Mouse (Mus musculus) gastrocnemius, postnatal 36 days (tissue): ENCODE results near the gene Gm9887. TPM values are rescaled to one million over a fixed set of nuclear protein-coding genes. Genes with fewer than 3 reads are reported as not detected.

ENCODE experiments used
- DNase-seq, 2 experiments: peaks; one replicate each; pipeline ENCODE4 v3.0.0; 2022
- intact Hi-C: fragments of 180-260 bp; cut with DNase I; formaldehyde crosslinking; loops from one replicate; pipeline ENCODE4 v1.15.1; 2025
- long read RNA-seq, 2 experiments: library from polyadenylated mRNA; stranded (forward); transcript quantifications; one replicate each; pipeline ENCODE4 v2.0.0; 2021
- total RNA-seq, 2 experiments: library from RNA; stranded (reverse); gene quantifications; 2 replicates each; pipeline ENCODE4 v1.2.3; 2021

Gm9887 gene
- total RNA-seq = not detected
- long read RNA-seq, experiment 1 = 0 reads
- long read RNA-seq, experiment 2 = 0 reads

DNA sequence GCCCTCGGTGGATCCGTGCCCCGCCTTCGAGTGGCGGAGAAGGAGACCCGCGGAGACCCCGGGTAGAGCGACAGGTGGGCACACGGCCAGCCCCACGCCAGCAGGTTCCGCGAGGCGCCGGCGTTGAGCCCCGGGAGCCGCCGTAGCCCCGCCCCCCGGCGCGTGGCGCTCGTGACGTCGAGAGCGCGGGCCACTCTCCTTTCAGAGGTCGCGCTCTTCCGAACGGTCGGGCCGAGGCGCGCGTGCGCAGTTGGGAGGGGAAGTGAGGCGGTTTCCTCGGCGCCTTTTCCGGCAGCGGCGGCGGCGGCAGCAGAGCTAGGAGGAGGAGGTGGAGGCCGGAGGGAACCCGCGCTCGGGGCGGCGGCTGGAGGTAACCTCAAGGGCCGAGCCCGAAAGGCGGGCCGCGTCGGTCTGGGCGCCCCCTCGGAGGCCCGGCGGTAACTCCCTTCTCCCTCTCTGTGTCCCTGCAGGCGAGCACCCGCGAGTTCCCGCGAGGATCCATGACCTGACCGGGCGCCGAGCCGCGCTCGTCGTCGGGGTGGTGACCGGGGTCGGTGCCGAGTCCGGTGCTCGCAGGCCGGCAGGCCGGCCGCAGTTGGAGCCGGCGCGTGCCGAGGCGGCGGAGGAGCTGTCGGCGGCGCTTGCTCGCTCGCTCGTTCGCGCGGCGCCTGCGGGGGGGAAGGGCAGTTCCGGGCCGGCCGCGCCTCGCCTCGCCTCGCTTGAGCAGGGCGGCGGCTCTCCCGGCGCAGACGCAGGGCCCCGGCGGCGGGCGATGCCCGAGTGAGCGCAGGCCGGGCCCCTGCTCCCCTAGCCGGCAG, at the start of gene Gm9887, which contains the start of gene Arf6:
Gm9887 (minus strand) TSS at position 605 of the 818 bp plus-strand sequence.
Arf6 (plus strand) TSS at position 297 of the 818 bp plus-strand sequence.
- DNase-seq = peak; percentile 98 to 99
- intact Hi-C loops = loop anchor here (2.0 to 5.0 kb wide), 2 partner anchors 75 to 203 kb away; no protein-coding TSS in a partner anchor

DNA sequence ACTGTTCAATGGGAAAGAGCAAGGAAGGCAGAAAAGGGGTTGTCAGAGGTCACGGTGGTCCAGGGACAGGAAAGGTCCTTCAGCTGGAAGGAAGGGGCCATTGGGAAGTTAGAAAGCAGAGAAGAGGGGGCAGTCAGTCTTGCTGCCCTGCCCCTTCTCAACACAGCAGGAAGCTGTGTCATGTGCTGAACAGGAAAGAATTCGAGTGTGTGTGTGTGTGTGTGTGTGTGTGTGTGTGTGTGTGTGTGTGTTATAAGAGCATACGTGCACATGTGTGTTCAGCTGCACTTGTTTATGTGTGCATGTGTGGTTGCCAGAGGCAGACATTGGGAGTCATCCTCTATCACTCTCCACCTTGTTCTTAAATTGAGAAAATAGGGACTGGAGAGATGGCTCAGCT, 48.5 kb upstream of the Gm9887 start:
- intact Hi-C loops = no loop called here
- DNase-seq = no peak

DNA sequence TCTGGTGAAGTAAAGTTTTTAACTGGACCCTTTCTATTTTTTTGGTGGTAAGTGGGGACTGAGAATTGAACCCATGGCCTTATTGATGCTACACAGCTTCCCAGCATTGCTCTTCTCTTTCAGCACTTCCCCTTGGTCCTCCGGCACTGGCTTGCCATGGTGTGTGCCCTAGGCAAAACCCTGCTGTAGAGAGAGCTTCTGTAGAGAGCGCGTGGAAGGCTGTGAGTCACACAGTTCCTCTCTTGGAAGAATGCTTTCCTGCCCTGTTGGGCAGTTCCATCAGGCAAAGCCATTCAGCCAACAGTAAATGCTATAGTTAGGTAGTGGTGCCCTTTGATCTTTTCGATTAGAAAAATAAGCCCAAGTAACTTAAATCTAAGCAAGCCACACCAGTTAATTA, 47.3 kb upstream of the Gm9887 start:
- DNase-seq = no peak
- intact Hi-C loops = no loop called here

DNA sequence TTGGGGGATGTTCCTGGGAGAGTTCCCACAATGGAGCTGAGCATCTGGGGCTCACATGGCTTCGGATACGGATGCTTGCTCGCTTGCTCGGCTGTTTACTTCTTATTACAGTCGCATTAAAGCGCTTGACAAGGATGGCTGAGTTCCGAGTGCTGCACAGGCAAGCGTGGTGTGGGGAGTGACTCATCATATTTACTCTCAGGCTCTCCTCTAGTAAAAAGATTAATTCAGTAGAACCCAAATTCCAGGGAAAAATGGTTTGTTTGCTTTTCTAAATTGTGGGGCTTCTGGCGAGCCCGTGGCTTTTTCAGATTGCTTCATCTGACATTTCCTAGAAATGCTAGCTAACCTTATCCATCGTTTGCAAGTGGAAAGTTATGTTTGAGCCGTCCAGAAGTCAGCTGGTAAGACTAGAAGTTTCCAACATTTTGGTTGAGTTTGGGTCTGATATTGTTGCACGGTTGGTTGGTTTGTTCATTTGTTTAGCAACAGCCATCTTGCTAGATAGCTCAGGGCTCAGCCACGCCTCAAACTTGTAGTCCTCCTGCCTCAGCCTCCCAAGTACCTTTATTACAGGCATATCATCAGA, 46.9 kb upstream of the Gm9887 start:
- no peak for DNase-seq
- intact Hi-C loops = no loop called here

DNA sequence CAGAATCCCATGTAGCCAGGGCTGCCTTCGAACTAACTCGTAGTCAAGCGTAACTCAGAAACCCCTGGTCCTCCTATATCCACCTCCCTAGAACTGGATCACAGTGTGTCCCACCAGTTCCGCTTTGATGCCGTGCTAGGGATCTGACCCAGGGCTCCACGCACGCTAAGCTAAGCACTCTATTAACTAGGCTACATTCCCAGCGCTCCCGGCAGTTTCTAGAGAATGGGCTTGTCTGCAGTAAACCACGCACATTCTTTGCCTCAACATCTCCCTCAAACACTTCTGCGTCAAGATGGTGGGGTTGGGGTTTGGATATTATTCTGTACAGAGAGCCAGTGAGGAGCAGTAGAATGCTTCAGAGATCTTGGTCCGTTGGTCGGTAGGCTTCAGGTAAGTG, 46.3 kb upstream of the Gm9887 start:
- no peak for DNase-seq
- intact Hi-C loops = no loop called here

DNA sequence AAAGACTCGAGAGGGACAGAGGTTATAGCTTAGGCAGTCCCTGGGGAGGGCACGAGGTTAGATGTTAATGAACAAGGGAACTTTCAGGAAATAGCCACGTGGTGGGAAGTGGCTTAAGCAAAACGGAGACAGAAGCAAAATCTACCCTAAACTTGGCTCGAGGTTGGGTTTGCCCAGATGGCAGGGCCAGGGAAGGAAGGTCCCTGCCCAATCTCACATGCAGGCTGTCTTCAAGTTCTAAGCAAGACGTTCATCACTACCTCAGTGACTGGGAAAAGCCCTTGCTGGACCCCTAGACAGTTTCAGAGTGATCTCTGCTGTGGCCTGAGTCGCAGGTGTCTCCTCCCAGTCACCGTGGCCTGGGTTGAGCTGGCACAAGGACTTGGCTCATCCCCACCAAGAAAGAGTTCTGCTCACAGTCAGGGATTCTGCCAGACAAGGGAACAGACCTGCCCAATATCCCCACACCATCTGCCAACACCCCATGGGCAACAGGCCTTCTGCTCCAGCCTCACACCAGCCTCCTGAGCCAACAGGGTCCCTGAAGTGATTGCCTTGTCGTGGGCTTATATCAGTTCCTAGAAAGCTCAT, 45.5 kb upstream of the Gm9887 start:
- no peak for DNase-seq
- intact Hi-C loops = no loop called here

DNA sequence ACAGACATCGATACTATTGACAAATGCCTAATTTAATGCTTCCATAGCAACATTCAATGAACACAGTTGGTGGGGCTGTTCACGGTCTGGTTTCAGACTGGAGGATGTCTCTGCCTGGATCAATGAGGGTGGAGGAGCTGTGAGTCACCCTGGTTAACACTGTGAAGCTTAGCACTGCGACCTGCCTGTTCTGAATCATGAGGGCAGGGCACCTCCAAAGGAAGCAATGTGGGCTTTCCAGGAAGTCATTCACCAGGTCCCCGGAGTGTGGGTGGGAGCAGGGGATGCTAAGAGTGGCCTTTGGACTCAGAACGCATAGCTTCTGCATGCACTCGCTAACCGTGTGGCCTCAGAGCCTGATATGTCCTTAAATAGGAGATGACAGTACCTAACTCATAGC, 44.5 kb upstream of the Gm9887 start:
- DNase-seq = no peak
- intact Hi-C loops = no loop called here

DNA sequence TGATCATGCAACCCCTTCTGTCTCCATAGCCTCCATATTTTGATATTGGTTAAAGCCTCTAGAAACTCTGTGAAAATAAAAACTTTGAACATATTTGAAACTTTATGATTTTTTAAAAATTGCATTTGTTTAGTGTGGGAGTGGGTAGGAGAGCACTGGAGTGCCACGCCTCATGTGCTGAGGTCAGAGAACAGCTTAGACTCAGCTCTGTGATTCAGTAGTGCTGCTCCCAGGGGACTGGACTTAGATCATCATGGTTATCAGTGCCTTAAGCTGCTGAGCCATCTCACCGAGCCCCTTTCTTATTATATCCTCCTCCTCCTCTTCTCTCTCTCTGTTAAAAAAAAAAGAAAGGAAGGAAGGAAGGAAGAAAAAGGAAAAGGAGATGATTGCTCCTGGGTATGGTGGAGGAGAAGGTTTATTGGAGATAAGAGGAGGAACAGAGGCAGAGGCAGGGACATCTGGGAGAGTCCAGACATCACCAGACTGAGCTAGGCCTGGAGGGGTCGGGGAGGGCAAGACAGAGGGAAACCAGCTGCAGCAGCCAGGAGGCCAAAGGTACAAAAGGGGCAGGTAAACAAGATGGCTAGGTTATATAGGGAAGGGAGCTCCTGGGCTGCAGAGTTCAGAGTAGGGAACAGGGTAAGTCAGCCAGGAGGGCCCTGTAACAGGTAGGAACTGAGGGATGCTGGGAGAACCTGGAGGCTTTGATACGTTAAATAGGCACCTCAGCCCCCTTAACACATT, 42.7 kb upstream of the Gm9887 start:
- intact Hi-C loops = no loop called here
- peak in 1 of 2 experiments; percentile 30 for DNase-seq

DNA sequence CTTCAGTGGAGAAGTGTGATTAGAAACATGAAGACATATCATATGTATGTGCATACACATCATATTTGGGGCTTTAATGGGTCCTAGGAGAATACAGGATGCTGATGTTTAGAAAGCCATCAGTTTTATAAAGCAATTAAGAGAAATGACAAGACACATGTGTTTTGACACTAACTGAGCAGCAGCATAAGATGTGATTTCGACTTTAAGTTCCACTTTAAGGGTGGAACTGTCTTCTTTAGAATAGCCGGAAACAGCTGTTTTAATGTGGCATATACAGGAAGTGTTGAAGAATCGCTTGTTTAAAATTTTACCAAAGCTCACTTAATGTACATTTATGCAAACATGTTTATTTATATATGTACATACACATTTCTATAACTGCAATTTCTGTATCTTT, 41.0 kb upstream of the Gm9887 start:
- intact Hi-C loops = no loop called here
- no peak for DNase-seq

DNA sequence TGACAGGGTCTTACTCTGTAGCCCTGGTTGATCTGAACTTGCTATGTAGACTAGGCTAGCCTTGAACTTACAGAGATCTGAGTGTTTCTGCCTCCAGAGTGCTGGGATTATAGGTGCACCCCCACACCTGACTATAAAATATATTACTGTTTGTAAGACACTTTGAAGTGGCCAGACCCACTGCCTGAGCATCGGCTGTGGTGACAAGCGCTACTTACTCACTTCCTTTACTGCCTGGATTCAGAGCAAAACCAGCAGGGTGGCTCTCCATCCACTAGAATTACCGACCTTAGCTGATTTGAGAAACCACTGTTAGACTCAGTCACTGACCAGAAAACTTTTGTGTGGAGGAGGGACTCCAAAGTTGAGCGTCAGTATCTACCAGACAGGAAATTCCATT, 39.7 kb upstream of the Gm9887 start:
- intact Hi-C loops = no loop called here
- no peak for DNase-seq

DNA sequence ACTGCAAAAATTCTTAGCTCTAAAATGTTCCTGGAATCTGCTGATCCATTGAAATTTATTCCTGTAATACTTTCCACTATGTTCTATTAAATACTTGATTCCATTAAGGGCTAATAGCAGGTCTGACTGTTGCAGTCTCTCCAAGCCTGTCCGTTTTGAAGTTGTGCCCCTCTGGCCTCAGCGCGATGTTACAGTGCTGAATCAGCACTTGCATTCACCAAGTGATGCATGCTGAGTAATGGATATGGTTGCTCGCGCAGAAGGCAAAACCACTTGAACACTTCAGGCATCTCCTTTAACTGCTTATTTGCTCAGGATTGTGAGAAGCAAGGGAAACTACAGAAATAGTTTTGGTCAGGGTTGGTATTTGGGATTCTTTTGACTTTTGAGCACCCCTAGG, 38.5 kb upstream of the Gm9887 start:
- no peak for DNase-seq
- intact Hi-C loops = no loop called here

DNA sequence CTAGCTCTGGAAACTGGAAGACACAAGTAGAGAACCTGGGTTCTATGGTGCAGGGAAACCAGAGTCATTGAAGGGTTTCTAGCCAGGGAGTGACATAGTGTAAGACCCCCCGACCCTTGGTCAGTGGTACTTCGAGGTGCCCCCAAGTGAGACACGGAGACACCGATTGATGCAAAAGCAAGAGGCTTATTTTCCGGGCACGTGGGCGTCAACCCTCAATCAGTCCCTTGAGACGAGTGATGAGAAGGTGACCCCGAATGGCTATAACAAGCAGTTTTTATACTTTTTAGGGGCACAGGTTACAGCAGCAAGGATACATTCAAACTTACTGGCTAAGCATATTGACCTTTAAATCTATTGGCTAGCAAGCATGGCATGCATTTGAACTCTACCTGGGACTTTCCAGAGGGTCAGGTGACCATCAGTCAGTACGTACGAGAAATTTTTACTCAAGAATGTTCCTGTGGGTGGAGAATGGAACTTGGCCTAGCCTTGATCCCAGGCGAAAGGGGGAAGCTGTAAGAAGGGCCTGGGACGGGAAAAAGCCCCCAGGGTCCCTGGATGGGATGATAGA, 30.4 kb upstream of the Gm9887 start:
- DNase-seq = no peak
- intact Hi-C loops = no loop called here

DNA sequence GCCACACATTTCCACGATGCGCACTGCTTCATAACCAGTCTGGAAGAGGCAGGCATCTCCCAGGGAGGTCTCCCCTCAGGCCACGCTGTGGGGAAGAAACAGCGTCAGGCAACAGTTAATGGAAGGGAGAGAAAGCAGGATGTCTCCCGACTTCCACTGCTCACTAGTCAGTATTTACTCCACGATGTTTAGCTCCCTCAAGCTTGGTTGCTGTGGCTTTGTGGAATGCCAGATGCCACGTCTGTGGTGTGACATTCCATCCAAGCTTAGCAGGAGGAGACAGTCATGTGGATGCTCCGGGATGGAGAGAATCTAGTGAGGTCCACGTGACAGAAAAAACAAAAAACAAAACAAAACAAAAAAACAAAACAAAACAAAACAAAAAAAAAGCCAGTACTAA, 29.8 kb upstream of the Gm9887 start:
- intact Hi-C loops = no loop called here
- DNase-seq = no peak

DNA sequence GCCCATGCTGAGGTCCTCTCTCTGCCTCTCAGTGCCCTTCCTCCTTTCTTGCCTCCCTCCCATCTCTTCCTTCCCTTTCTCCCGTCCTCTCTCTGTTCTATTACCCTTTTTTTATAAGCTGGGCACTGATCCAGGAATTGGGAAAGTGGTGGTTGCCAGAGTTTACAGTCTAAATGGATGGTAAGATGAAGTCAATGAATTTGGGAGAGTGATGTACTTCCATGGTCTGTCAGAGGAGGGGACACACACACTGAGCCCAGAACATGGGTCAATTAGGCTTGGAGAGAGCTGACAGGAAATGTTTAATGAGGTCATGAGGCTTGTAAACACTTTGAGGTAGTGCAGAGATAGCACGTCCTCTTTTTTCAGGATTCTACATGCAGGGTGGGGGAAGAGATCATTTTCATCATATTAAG, 28.6 kb upstream of the Gm9887 start:
- no peak for DNase-seq
- intact Hi-C loops = no loop called here

DNA sequence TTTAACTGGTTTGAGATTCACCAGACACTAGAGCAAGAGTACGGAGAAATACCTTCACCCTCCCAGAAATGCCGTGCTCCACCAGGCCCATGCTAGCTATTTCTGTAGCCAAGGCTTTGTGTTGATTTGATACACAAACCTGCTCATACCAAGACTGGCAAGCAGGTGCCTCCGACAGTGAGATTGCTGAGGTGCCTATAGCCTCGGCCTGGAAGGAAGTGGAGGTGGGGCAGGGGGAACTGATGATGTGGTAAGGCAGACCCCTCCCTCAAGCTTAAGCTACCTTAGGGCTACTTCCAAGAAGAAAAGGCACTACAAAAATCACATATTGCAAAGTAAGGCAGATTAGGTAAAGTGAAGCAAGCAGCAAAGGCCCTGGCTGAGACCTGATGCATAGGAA, 28.1 kb upstream of the Gm9887 start:
- intact Hi-C loops = no loop called here
- no peak for DNase-seq

DNA sequence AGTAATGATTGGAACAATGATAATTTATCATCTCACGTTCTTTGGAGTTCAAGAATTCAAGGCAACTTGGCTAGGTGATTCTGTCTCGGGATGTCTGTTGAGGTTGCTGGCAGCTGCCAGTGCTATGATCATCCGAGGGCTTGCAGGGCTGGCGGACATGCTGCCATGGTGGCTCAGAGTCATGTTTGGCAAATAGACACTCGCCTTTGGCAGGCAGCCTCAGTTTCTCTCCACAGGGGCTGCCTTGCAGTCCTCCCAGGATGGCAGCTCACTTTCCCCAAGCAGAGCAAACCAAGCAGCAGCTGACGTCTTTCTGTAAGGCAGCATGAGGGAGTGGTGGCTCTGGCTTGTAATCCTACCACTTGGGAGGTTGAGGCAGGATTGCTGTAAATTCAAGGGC, 22.2 kb upstream of the Gm9887 start:
- intact Hi-C loops = no loop called here
- DNase-seq = no peak

DNA sequence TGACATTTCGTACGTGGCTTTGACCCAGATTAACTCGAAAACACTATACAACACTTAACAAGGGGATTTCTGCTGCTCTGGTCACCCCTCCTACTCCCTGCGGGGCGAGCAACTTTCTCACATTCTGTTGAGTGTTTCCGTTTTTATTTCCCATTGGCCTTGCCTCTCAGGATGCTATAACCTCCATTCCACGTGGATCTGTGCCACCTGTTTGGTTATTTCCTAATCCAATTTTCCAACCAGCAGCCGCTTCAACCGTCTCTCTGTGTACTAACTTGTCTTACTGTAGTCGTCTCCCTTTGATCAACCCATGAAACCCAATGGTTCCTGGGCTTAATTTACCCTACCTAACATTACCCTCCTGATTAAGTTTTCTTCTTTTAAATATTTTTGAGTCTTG, 20.8 kb upstream of the Gm9887 start:
- intact Hi-C loops = no loop called here
- DNase-seq = no peak

DNA sequence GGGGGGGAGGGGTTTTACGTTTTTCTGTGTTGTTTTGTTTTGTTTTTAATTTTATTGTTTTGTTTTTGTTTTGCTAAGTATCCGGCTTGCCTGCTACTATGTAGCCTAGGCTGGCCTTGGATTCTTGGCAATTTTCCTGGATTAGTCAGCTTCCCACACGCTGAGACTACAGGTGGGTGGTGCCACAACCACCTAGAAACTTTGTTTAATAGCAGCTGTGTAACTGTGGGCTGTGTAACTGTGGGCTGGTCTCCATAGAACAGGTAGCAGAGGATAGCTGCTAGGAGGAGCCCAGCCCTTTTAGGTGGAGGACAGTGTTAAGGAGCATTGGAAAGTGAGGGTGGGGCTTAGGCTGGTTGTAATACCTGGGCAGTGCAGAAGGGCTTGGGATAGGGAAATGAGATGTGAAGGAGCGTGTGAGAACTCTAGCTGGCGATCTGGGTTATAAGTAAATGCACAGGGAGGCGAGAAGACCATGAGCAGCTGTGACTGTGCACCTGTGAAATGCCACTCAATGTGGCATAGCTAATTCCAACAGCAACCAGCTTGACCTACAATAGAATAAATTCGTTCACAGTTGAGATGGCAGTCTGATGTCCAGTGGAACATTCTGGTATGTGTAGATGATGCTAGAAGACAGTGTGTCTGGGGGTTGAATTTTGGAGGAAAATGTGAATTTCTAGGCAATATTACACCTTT, 17.9 kb upstream of the Gm9887 start:
- intact Hi-C loops = no loop called here
- DNase-seq = no peak

DNA sequence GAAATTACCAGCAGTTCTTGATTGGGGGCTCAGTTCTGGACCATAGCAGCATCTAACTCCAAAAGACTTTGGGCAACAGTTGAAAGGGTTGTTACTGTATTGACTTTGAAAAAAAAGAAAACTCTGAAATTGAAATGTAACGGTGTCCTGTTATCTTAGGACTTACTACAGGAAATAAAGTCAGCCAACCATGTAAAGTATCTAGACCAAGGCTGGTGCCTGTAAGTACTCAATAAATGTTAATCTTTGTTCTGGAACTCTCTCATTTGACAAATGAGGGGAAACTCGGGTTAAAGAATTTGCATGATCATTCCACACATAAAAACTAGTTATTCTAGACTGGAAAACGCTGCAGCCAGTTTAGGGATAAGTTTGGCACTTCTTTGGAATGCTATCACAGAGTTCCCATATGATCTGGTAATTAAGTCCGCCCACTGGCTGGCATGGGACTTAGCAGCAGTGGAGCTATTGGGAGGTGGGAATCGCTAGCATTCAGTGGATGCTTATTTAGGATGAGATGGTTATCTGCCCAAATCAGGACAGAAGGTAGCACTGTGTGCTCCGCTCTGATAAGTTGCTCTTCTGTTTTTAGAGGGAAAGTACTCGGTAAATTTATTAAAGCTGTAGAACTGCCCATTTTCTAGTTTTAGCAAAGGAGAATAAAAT, 17.1 kb upstream of the Gm9887 start:
- DNase-seq = no peak
- intact Hi-C loops = no loop called here
